Mouse (Mus musculus) embryonic fibroblast, embryonic 13.5 days (primary cell): Measurements from ENCODE around the gene Usp17lb.

Experiments used
- CTCF ChIP-seq: IDR thresholded peaks from 2 replicates; pipeline ENCODE4 v1.5.1; 2011; ENCODE audit warnings: mild to moderate bottlenecking, control low read depth, low read length, moderate library complexity, borderline replicate concordance; ENCODE audit not compliant: insufficient read depth
- POLR2A ChIP-seq: IDR thresholded peaks from 2 replicates; pipeline ENCODE4 v1.6.1; 2011; ENCODE audit warnings: low read depth, mild to moderate bottlenecking, control low read depth, low read length, moderate library complexity

DNA sequence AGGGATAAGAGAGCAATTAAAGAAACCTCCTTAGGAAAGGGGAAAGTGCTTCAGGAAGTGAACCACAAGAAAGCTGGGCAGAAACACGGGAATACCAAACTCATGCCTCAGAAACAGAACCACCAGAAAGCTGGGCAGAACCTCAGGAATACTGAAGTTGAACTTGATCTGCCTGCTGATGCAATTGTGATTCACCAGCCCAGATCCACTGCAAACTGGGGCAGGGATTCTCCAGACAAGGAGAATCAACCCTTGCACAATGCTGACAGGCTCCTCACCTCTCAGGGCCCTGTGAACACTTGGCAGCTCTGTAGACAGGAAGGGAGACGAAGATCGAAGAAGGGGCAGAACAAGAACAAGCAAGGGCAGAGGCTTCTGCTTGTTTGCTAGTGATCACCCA lies 19.0 kb upstream of the Usp17lb start:
- TF ChIP-seq POLR2A (no peak), CTCF (no peak)
